Mouse (Mus musculus): Measurements from ENCODE around the gene Pcbp4. TPM values are rescaled to one million over a fixed set of nuclear protein-coding genes. Genes with fewer than 3 reads are reported as not detected.
"Not testable (repeated sequence)": the region's sequence is repeated elsewhere in the genome, so short reads cannot be mapped to it uniquely, and the experiment has no call there.

Pcbp4 gene
- polyA plus RNA-seq, 2 experiments, result 88.0 to 238 TPM

GRCm38 (mm10) chr9:106485076-106485475 lies 32.0 kb downstream of the Pcbp4 start:
- Histone ChIP-seq H3K4me2 (replicated peaks; ENCODE audit: low read depth, low read length, severe bottlenecking) (no peak overlapping the region), H3K27ac (replicated peaks; ENCODE audit: low read depth, low read length) (no peak overlapping the region), H3K4me1 (ENCODE audit: control insufficient read depth, insufficient read depth, low read length) (no peaks in the 10 kb centered on the region), H3K36me3 (ENCODE audit: control insufficient read depth, insufficient read depth, low read length) (peaks cover 53% of the 10 kb centered on the region), H3K9me3 (ENCODE audit: control insufficient read depth, low read length) (no peaks in the 10 kb centered on the region), H3K9ac (ENCODE audit: low read depth, low read length, severe bottlenecking) (no peak overlapping the region), H3K27me3 (ENCODE audit: control insufficient read depth, insufficient read depth, low read length) (no peaks in the 10 kb centered on the region), H3K4me3 (replicated peaks; ENCODE audit: low read length) (no peak overlapping the region)
- no peak for DNase-seq (ENCODE audit: low spot score)
- TF ChIP-seq POLR2A (IDR thresholded peaks at IDR 0.05; ENCODE audit: borderline replicate concordance, extremely low read depth, insufficient read depth, insufficient read length), result no peak
- ATAC-seq (ENCODE audit: low FRiP score, low read depth), result no peak
- 80% methylated on average over 10 of the region's 10 CpGs for WGBS

GRCm38 (mm10) chr9:106487602-106488001 lies 34.5 kb downstream of the Pcbp4 start:
- H3K27me3 ChIP-seq (ENCODE audit: control insufficient read depth, insufficient read depth, low read length); H3K4me3 ChIP-seq (replicated peaks; ENCODE audit: low read length); H3K9ac ChIP-seq (ENCODE audit: low read depth, low read length, severe bottlenecking); H3K27ac ChIP-seq (replicated peaks; ENCODE audit: low read depth, low read length); H3K9me3 ChIP-seq (ENCODE audit: control insufficient read depth, low read length); H3K4me1 ChIP-seq (ENCODE audit: control insufficient read depth, insufficient read depth, low read length); H3K4me2 ChIP-seq (replicated peaks; ENCODE audit: low read depth, low read length, severe bottlenecking); ATAC-seq (ENCODE audit: low FRiP score, low read depth); DNase-seq (ENCODE audit: low spot score): not testable (repeated sequence)
- peaks cover 36% of the 10 kb centered on the region for H3K36me3 ChIP-seq (ENCODE audit: control insufficient read depth, insufficient read depth, low read length)
- WGBS, result 81% methylated on average over 6 of the region's 6 CpGs

- TF ChIP-seq POLR2A (IDR thresholded peaks at IDR 0.05; ENCODE audit: borderline replicate concordance, extremely low read depth, insufficient read depth, insufficient read length), result no peak
- ATAC-seq (ENCODE audit: low FRiP score, low read depth) (no peak), DNase-seq (ENCODE audit: low spot score) (no peak)
- H3K9me3 ChIP-seq (ENCODE audit: control insufficient read depth, low read length), result no peaks in the 10 kb centered on the region
- no peak within 1 kb of the TSS for H3K27ac ChIP-seq (replicated peaks; ENCODE audit: low read depth, low read length)
- H3K4me3 ChIP-seq (replicated peaks; ENCODE audit: low read length), result no peak within 1 kb of the TSS
- H3K27me3 ChIP-seq (ENCODE audit: control insufficient read depth, insufficient read depth, low read length), result no peaks in the 10 kb centered on the region
- H3K36me3 ChIP-seq (ENCODE audit: control insufficient read depth, insufficient read depth, low read length), result no peaks in the 10 kb centered on the region
- H3K4me2 ChIP-seq (replicated peaks; ENCODE audit: low read depth, low read length, severe bottlenecking), result no peak within 1 kb of the TSS
- no peaks in the 10 kb centered on the region for H3K4me1 ChIP-seq (ENCODE audit: control insufficient read depth, insufficient read depth, low read length)
- H3K9ac ChIP-seq (ENCODE audit: low read depth, low read length, severe bottlenecking), result no peak within 1 kb of the TSS
- WGBS, result 87% methylated on average over 6 of the region's 6 CpGs
These were observed 46.6 kb downstream of the Pcbp4 start, which contains the start of gene Iqcf1 for GRCm38 (mm10) chr9:106499667-106500066. Gene Iqcf1 (plus strand): TSS chr9:106499967.

- 84% methylated on average over 22 of the region's 22 CpGs for WGBS
- H3K9me3 ChIP-seq (ENCODE audit: control insufficient read depth, low read length), result no peaks in the 10 kb centered on the region
- H3K27me3 ChIP-seq (ENCODE audit: control insufficient read depth, insufficient read depth, low read length), result no peaks in the 10 kb centered on the region
- no peak overlapping the region for H3K4me2 ChIP-seq (replicated peaks; ENCODE audit: low read depth, low read length, severe bottlenecking)
- ATAC-seq (ENCODE audit: low FRiP score, low read depth), result no peak
- no peaks in the 10 kb centered on the region for H3K36me3 ChIP-seq (ENCODE audit: control insufficient read depth, insufficient read depth, low read length)
- TF ChIP-seq POLR2A (IDR thresholded peaks at IDR 0.05; ENCODE audit: borderline replicate concordance, extremely low read depth, insufficient read depth, insufficient read length), result no peak
- no peak overlapping the region for H3K4me3 ChIP-seq (replicated peaks; ENCODE audit: low read length)
- H3K4me1 ChIP-seq (ENCODE audit: control insufficient read depth, insufficient read depth, low read length), result no peaks in the 10 kb centered on the region
- no peak overlapping the region for H3K9ac ChIP-seq (ENCODE audit: low read depth, low read length, severe bottlenecking)
- no peak for DNase-seq (ENCODE audit: low spot score)
- no peak overlapping the region for H3K27ac ChIP-seq (replicated peaks; ENCODE audit: low read depth, low read length)
These were observed 48.8 kb downstream of the Pcbp4 start for GRCm38 (mm10) chr9:106501846-106502245.

- DNase-seq (ENCODE audit: low spot score) (no peak), ATAC-seq (ENCODE audit: low FRiP score, low read depth) (no peak)
- Histone ChIP-seq H3K27ac (replicated peaks; ENCODE audit: low read depth, low read length) (no peak overlapping the region), H3K4me1 (ENCODE audit: control insufficient read depth, insufficient read depth, low read length) (no peaks in the 10 kb centered on the region), H3K9ac (ENCODE audit: low read depth, low read length, severe bottlenecking) (no peak overlapping the region), H3K27me3 (ENCODE audit: control insufficient read depth, insufficient read depth, low read length) (no peaks in the 10 kb centered on the region), H3K36me3 (ENCODE audit: control insufficient read depth, insufficient read depth, low read length) (no peaks in the 10 kb centered on the region), H3K4me3 (replicated peaks; ENCODE audit: low read length) (no peak overlapping the region), H3K4me2 (replicated peaks; ENCODE audit: low read depth, low read length, severe bottlenecking) (no peak overlapping the region), H3K9me3 (ENCODE audit: control insufficient read depth, low read length) (no peaks in the 10 kb centered on the region)
- 76% methylated on average over 6 of the region's 6 CpGs for WGBS
- TF ChIP-seq POLR2A (IDR thresholded peaks at IDR 0.05; ENCODE audit: borderline replicate concordance, extremely low read depth, insufficient read depth, insufficient read length), result no peak
These were observed 51.2 kb downstream of the Pcbp4 start for GRCm38 (mm10) chr9:106504246-106504645.

GRCm38 (mm10) chr9:106509356-106509755 lies 56.3 kb downstream of the Pcbp4 start:
- WGBS, result 94% methylated on average over 10 of the region's 10 CpGs
- Histone ChIP-seq H3K4me2 (replicated peaks; ENCODE audit: low read depth, low read length, severe bottlenecking) (no peak overlapping the region), H3K4me1 (ENCODE audit: control insufficient read depth, insufficient read depth, low read length) (no peaks in the 10 kb centered on the region), H3K27ac (replicated peaks; ENCODE audit: low read depth, low read length) (no peak overlapping the region), H3K9ac (ENCODE audit: low read depth, low read length, severe bottlenecking) (no peak overlapping the region), H3K4me3 (replicated peaks; ENCODE audit: low read length) (no peak overlapping the region), H3K9me3 (ENCODE audit: control insufficient read depth, low read length) (no peaks in the 10 kb centered on the region), H3K36me3 (ENCODE audit: control insufficient read depth, insufficient read depth, low read length) (no peaks in the 10 kb centered on the region), H3K27me3 (ENCODE audit: control insufficient read depth, insufficient read depth, low read length) (no peaks in the 10 kb centered on the region)
- ATAC-seq (ENCODE audit: low FRiP score, low read depth) (no peak), DNase-seq (ENCODE audit: low spot score) (no peak)
- no peak for TF ChIP-seq POLR2A (IDR thresholded peaks at IDR 0.05; ENCODE audit: borderline replicate concordance, extremely low read depth, insufficient read depth, insufficient read length)
